Mouse (Mus musculus) ES-Bruce4 (cell line): ENCODE results near the gene Ccdc113. TPM values are rescaled to one million over a fixed set of nuclear protein-coding genes. Genes with fewer than 3 reads are reported as not detected.
A peak's percentile ranks its signal among the peaks of the same experiment; 100 is the strongest.

Source experiments
- H3K27ac ChIP-seq: 2 replicates; pipeline ENCODE4 v1.5.1; 2012; ENCODE audit warnings: low read length, inconsistent platforms; ENCODE audit not compliant: insufficient read depth
- H3K27me3 ChIP-seq: 2 replicates; pipeline ENCODE4 v1.6.1; 2012; ENCODE audit warnings: mild to moderate bottlenecking, low read length, inconsistent platforms; ENCODE audit not compliant: control insufficient read depth, poor library complexity, insufficient read depth, severe bottlenecking
- H3K36me3 ChIP-seq: 2 replicates; pipeline ENCODE4 v1.6.1; 2012; ENCODE audit warnings: inconsistent platforms, mild to moderate bottlenecking, low read length, moderate library complexity; ENCODE audit not compliant: control insufficient read depth, poor library complexity, insufficient read depth, severe bottlenecking
- H3K4me1 ChIP-seq: one replicate; pipeline ENCODE4 v1.8.1; 2011; ENCODE audit warnings: low read length; ENCODE audit not compliant: control insufficient read depth, insufficient read depth
- H3K4me3 ChIP-seq: 2 replicates; pipeline ENCODE4 v1.5.1; 2011; ENCODE audit warnings: low read depth, mild to moderate bottlenecking, low read length
- H3K9ac ChIP-seq: 2 replicates; pipeline ENCODE4 v1.6.1; 2012; ENCODE audit warnings: low read depth, mild to moderate bottlenecking, inconsistent platforms; ENCODE audit not compliant: poor library complexity, severe bottlenecking
- H3K9me3 ChIP-seq: replicated peaks from 2 replicates; pipeline ENCODE4 v1.6.1; 2012; ENCODE audit warnings: mild to moderate bottlenecking, low read length, inconsistent platforms; ENCODE audit not compliant: control insufficient read depth, poor library complexity, insufficient read depth, severe bottlenecking
- CTCF ChIP-seq: IDR thresholded peaks from one replicate; pipeline ENCODE4 v1.8.1; 2011; ENCODE audit warnings: low read depth, low read length
- EP300 ChIP-seq: IDR thresholded peaks from 2 replicates; pipeline ENCODE4 v1.6.1; 2011; ENCODE audit warnings: low read depth, low read length; ENCODE audit not compliant: insufficient read depth
- POLR2A ChIP-seq: IDR thresholded peaks from one replicate; pipeline ENCODE4 v1.8.1; 2011; ENCODE audit warnings: low read length; ENCODE audit not compliant: insufficient read depth
- polyA plus RNA-seq: library from polyadenylated mRNA; stranded (reverse); fragments of >200 nt; gene quantifications from 2 replicates; pipeline ENCODE4 v1.2.4, GENCODE M21; 2011; ENCODE audit warnings: low read depth; ENCODE audit not compliant: missing spikeins, insufficient read depth, insufficient read length

Gene Ccdc113
- polyA plus RNA-seq, 1 experiment, result 1.9 TPM

- Histone ChIP-seq H3K27me3 (no peaks in the 10 kb centered on the region; the same call in 1 of the 2 replicates), H3K4me3 (no peak overlapping the region), H3K36me3 (no peaks in the 10 kb centered on the region), H3K27ac (no peak overlapping the region), H3K9ac (no peak overlapping the region), H3K9me3 (peaks cover 9% of the 10 kb centered on the region), H3K4me1 (no peaks in the 10 kb centered on the region)
- TF ChIP-seq CTCF (no peak), POLR2A (no peak), EP300 (no peak)
These were observed 32.3 kb downstream of the Ccdc113 start for GRCm38 (mm10) chr8:95566217-95566616.

- TF ChIP-seq POLR2A, result no peak
- no peak for TF ChIP-seq EP300
- no peak for TF ChIP-seq CTCF
- Histone ChIP-seq H3K36me3 (no peaks in the 10 kb centered on the region), H3K9ac (no peak overlapping the region), H3K27me3 (no peaks in the 10 kb centered on the region; the same call in 1 of the 2 replicates), H3K4me1 (no peaks in the 10 kb centered on the region), H3K9me3 (peaks cover 15% of the 10 kb centered on the region), H3K4me3 (no peak overlapping the region), H3K27ac (no peak overlapping the region)
These were observed 32.9 kb downstream of the Ccdc113 start for GRCm38 (mm10) chr8:95566809-95567208.

- Histone ChIP-seq H3K4me1 (no peaks in the 10 kb centered on the region), H3K27ac (no peak overlapping the region), H3K9ac (no peak overlapping the region), H3K4me3 (no peak overlapping the region), H3K27me3 (no peaks in the 10 kb centered on the region), H3K36me3 (no peaks in the 10 kb centered on the region), H3K9me3 (peaks cover 16% of the 10 kb centered on the region)
- no peak for TF ChIP-seq EP300
- TF ChIP-seq POLR2A, result no peak
- no peak for TF ChIP-seq CTCF
These were observed 39.3 kb downstream of the Ccdc113 start for GRCm38 (mm10) chr8:95573146-95573545.

GRCm38 (mm10) chr8:95576240-95576639 is 42.4 kb downstream of the Ccdc113 start, which contains the start of gene Prss54:
TSS of gene Prss54 (minus strand) at chr8:95576340.
- TF ChIP-seq POLR2A (no peak), CTCF (no peak), EP300 (no peak)
- Histone ChIP-seq H3K4me1 (no peaks in the 10 kb centered on the region), H3K4me3 (no peak within 1 kb of the TSS), H3K36me3 (no peaks in the 10 kb centered on the region), H3K9me3 (peaks cover 7% of the 10 kb centered on the region), H3K9ac (no peak within 1 kb of the TSS), H3K27me3 (no peaks in the 10 kb centered on the region), H3K27ac (no peak within 1 kb of the TSS)

GRCm38 (mm10) chr8:95587339-95587738 is 53.5 kb downstream of the Ccdc113 start:
- H3K27me3 ChIP-seq, result no peaks in the 10 kb centered on the region
- H3K4me3 ChIP-seq, result no peak overlapping the region
- no peaks in the 10 kb centered on the region for H3K36me3 ChIP-seq
- no peak overlapping the region for H3K9ac ChIP-seq
- no peaks in the 10 kb centered on the region for H3K9me3 ChIP-seq
- TF ChIP-seq POLR2A (no peak), EP300 (no peak), CTCF (no peak)
- no peaks in the 10 kb centered on the region for H3K4me1 ChIP-seq
- no peak overlapping the region for H3K27ac ChIP-seq

- no peaks in the 10 kb centered on the region for H3K36me3 ChIP-seq
- H3K4me3 ChIP-seq, result no peak overlapping the region
These were observed 55.4 kb downstream of the Ccdc113 start for GRCm38 (mm10) chr8:95589282-95589681.

More at GRCm38 (mm10) chr8:95589282-95589681, 55.4 kb downstream of the Ccdc113 start:
- no peak overlapping the region for H3K27ac ChIP-seq
- H3K27me3 ChIP-seq, result no peaks in the 10 kb centered on the region
- TF ChIP-seq POLR2A (no peak), CTCF (peak; percentile 73), EP300 (no peak)
- H3K4me1 ChIP-seq, result peaks cover 3% of the 10 kb centered on the region
- no peak overlapping the region for H3K9ac ChIP-seq
- no peaks in the 10 kb centered on the region for H3K9me3 ChIP-seq
